Mouse (Mus musculus) ES-E14 (cell line): Measurements from ENCODE around the gene Eif4ebp2.

ENCODE experiments used
- CHD2 ChIP-seq: IDR thresholded peaks from 2 replicates; pipeline ENCODE4 v1.6.1; 2014; ENCODE audit warnings: mild to moderate bottlenecking, low read depth, low read length, inconsistent platforms
- HCFC1 ChIP-seq: IDR thresholded peaks from 2 replicates; pipeline ENCODE4 v1.6.1; 2012; ENCODE audit warnings: low read length, inconsistent platforms, borderline replicate concordance; ENCODE audit not compliant: insufficient read depth
- MAFK ChIP-seq: IDR thresholded peaks from 2 replicates; pipeline ENCODE4 v1.6.1; 2014; ENCODE audit warnings: mild to moderate bottlenecking, low read depth, low read length, inconsistent platforms; ENCODE audit not compliant: insufficient read depth

- TF ChIP-seq HCFC1, result no peak
- TF ChIP-seq MAFK, result no peak
- no peak for TF ChIP-seq CHD2
These were observed 35.9 kb downstream of the Eif4ebp2 start for GRCm38 (mm10) chr10:61416561-61416960.
